Mouse (Mus musculus): ENCODE results near the gene Zfp322a. TPM values are rescaled to one million over a fixed set of nuclear protein-coding genes. Genes with fewer than 3 reads are reported as not detected.

Gene Zfp322a
- polyA plus RNA-seq (2014; fragmentation: Illumina TruSeq; extraction: RNeasy Lipid Tissue Mini Kit (QIAGEN cat#74804); ENCODE audit: low replicate concordance): 62.6 TPM

GRCm38 (mm10) chr13:23368583-23369420 is at the start of gene Zfp322a:
TSS of gene Zfp322a (minus strand) at chr13:23369208.

Other genes starting within 250 kb of the Zfp322a start
- not detected for gene Vmn1r218, start 236.1 kb downstream of the Zfp322a start, polyA plus RNA-seq (2014; fragmentation: Illumina TruSeq; extraction: RNeasy Lipid Tissue Mini Kit (QIAGEN cat#74804); ENCODE audit: low replicate concordance)
- not detected for gene Vmn1r219, start 209.9 kb downstream of the Zfp322a start, polyA plus RNA-seq (2014; fragmentation: Illumina TruSeq; extraction: RNeasy Lipid Tissue Mini Kit (QIAGEN cat#74804); ENCODE audit: low replicate concordance)
- gene Vmn1r220, start 181.2 kb downstream of the Zfp322a start, polyA plus RNA-seq (2014; fragmentation: Illumina TruSeq; extraction: RNeasy Lipid Tissue Mini Kit (QIAGEN cat#74804); ENCODE audit: low replicate concordance): not detected
- not detected for gene Vmn1r221, start 155.1 kb downstream of the Zfp322a start, polyA plus RNA-seq (2014; fragmentation: Illumina TruSeq; extraction: RNeasy Lipid Tissue Mini Kit (QIAGEN cat#74804); ENCODE audit: low replicate concordance)
- gene Vmn1r222, start 133.3 kb downstream of the Zfp322a start, polyA plus RNA-seq (2014; fragmentation: Illumina TruSeq; extraction: RNeasy Lipid Tissue Mini Kit (QIAGEN cat#74804); ENCODE audit: low replicate concordance): not detected
- gene Vmn1r223, start 122.1 kb downstream of the Zfp322a start, polyA plus RNA-seq (2014; fragmentation: Illumina TruSeq; extraction: RNeasy Lipid Tissue Mini Kit (QIAGEN cat#74804); ENCODE audit: low replicate concordance): not detected
- gene Abt1, start 54.7 kb upstream of the Zfp322a start, polyA plus RNA-seq (2014; fragmentation: Illumina TruSeq; extraction: RNeasy Lipid Tissue Mini Kit (QIAGEN cat#74804); ENCODE audit: low replicate concordance): 1.4 TPM
- not detected for gene Btn1a1, start 96.7 kb upstream of the Zfp322a start, polyA plus RNA-seq (2014; fragmentation: Illumina TruSeq; extraction: RNeasy Lipid Tissue Mini Kit (QIAGEN cat#74804); ENCODE audit: low replicate concordance)
- not detected for gene Btn2a2, start 119.6 kb upstream of the Zfp322a start, polyA plus RNA-seq (2014; fragmentation: Illumina TruSeq; extraction: RNeasy Lipid Tissue Mini Kit (QIAGEN cat#74804); ENCODE audit: low replicate concordance)
- gene Hist1h4h, start 161.8 kb upstream of the Zfp322a start, polyA plus RNA-seq (2014; fragmentation: Illumina TruSeq; extraction: RNeasy Lipid Tissue Mini Kit (QIAGEN cat#74804); ENCODE audit: low replicate concordance): not detected
- gene Hist1h2af, start 164.7 kb upstream of the Zfp322a start, polyA plus RNA-seq (2014; fragmentation: Illumina TruSeq; extraction: RNeasy Lipid Tissue Mini Kit (QIAGEN cat#74804); ENCODE audit: low replicate concordance): not detected
- gene Hist1h3g, start 166.2 kb upstream of the Zfp322a start, polyA plus RNA-seq (2014; fragmentation: Illumina TruSeq; extraction: RNeasy Lipid Tissue Mini Kit (QIAGEN cat#74804); ENCODE audit: low replicate concordance): not detected
- 0.59 TPM for gene Hist1h2bh, start 174.2 kb upstream of the Zfp322a start, polyA plus RNA-seq (2014; fragmentation: Illumina TruSeq; extraction: RNeasy Lipid Tissue Mini Kit (QIAGEN cat#74804); ENCODE audit: low replicate concordance)
- gene Hist1h3f, start 174.8 kb upstream of the Zfp322a start, polyA plus RNA-seq (2014; fragmentation: Illumina TruSeq; extraction: RNeasy Lipid Tissue Mini Kit (QIAGEN cat#74804); ENCODE audit: low replicate concordance): not detected
- not detected for gene Hist1h4f, start 182.4 kb upstream of the Zfp322a start, polyA plus RNA-seq (2014; fragmentation: Illumina TruSeq; extraction: RNeasy Lipid Tissue Mini Kit (QIAGEN cat#74804); ENCODE audit: low replicate concordance)
- 0.52 TPM for gene Hist1h1d, start 184.1 kb upstream of the Zfp322a start, polyA plus RNA-seq (2014; fragmentation: Illumina TruSeq; extraction: RNeasy Lipid Tissue Mini Kit (QIAGEN cat#74804); ENCODE audit: low replicate concordance)
- 0.56 TPM for gene Hist1h3e, start 193.2 kb upstream of the Zfp322a start, polyA plus RNA-seq (2014; fragmentation: Illumina TruSeq; extraction: RNeasy Lipid Tissue Mini Kit (QIAGEN cat#74804); ENCODE audit: low replicate concordance)
- gene Hist1h2ae, start 202.0 kb upstream of the Zfp322a start, polyA plus RNA-seq (2014; fragmentation: Illumina TruSeq; extraction: RNeasy Lipid Tissue Mini Kit (QIAGEN cat#74804); ENCODE audit: low replicate concordance): 0.97 TPM
- 0.85 TPM for gene Hist1h2bg, start 202.2 kb upstream of the Zfp322a start, polyA plus RNA-seq (2014; fragmentation: Illumina TruSeq; extraction: RNeasy Lipid Tissue Mini Kit (QIAGEN cat#74804); ENCODE audit: low replicate concordance)
- gene Hist1h2bf, start 205.0 kb upstream of the Zfp322a start, polyA plus RNA-seq (2014; fragmentation: Illumina TruSeq; extraction: RNeasy Lipid Tissue Mini Kit (QIAGEN cat#74804); ENCODE audit: low replicate concordance): not detected
- gene Hist1h2ad, start 205.2 kb upstream of the Zfp322a start, polyA plus RNA-seq (2014; fragmentation: Illumina TruSeq; extraction: RNeasy Lipid Tissue Mini Kit (QIAGEN cat#74804); ENCODE audit: low replicate concordance): not detected
- gene Hist1h3d, start 206.6 kb upstream of the Zfp322a start, polyA plus RNA-seq (2014; fragmentation: Illumina TruSeq; extraction: RNeasy Lipid Tissue Mini Kit (QIAGEN cat#74804); ENCODE audit: low replicate concordance): 1.4 TPM
- gene Hist1h4d, start 212.4 kb upstream of the Zfp322a start, polyA plus RNA-seq (2014; fragmentation: Illumina TruSeq; extraction: RNeasy Lipid Tissue Mini Kit (QIAGEN cat#74804); ENCODE audit: low replicate concordance): 0.67 TPM